Mouse (Mus musculus) layer of hippocampus, adult 8-10 months (tissue): ENCODE data around the gene Smtnl2. TPM values are rescaled to one million over a fixed set of nuclear protein-coding genes. Genes with fewer than 3 reads are reported as not detected.
"Not testable (repeated sequence)": the region's sequence is repeated elsewhere in the genome, so short reads cannot be mapped to it uniquely, and the experiment has no call there.

Experiments used
- DNase-seq, 2 experiments: peaks; one replicate each; pipeline ENCODE4 v3.0.0; 2022; ENCODE audit warnings: low spot score in 2 of 2
- total RNA-seq, 4 experiments: library from RNA; stranded (reverse); gene quantifications; 2 replicates each; pipeline ENCODE4 v1.2.4; 2022

Gene Smtnl2
- 1 to 10 TPM; 1.3 to 3.9 (median 2.0) TPM for total RNA-seq

DNA sequence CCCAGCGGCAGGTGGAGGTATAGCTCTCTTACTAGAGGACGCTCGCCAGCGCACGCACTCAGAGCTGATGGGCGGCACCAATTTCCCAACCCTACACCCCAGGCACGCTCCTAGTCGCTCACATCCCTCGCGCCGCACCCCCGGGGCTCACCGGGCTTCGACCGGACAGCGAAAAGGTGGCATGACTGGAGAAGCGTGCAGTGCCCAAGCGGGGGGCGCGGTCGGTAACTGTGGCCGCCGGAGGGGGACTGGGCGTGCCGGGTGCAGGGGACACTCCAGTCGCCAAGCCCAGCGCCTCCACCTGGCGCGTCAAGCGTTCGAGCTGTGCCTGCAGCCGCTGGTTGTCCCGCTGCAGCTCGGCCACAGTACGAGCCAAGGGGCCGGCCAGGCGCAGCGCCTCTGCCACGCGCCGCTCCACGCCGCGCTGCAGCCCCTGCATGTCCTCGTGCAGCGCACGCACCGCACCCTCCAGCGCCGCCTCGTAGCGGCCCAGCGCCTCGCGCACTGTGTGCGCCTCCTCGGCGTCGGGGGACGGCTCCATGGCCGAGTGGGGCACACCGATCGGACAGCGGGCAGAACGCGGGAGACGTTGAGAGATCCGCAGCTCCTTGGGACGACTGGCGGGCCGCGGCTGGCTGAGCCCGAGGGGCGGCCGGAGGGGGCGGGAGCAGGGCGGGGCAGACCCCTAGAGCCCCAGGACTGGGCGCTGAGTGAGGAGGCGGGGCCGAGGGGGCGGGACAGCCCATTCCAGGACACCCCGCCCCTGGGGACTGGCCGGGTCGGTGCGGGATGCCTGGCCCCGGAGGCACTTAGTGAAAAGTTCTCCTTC lies at the start of gene Smtnl2:
TSS of gene Smtnl2 (minus strand) at position 621 of the 829 bp plus-strand sequence.
- peak in 1 of 2 experiments; percentile 29 for DNase-seq

DNA sequence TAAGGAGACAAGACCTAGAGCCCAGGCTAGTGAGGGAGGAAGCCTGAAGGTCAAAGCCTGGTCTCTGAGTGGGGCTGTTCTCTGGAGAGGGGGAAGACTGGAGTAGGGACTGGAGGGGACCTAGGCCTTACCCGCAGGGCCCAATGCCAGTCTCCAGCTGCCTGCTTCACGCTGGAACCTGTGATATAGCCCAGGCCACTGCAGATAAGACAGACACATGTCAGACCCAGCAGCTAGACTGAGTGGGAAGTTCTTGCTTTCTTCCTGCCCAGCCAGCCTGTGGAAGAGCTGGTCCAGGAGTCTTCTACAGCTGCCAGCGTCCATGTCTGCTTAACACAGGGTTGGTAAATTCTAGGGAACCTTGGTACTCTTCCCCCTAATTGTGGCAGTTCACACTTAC lies 47.0 kb upstream of the Smtnl2 start:
- no peak for DNase-seq

DNA sequence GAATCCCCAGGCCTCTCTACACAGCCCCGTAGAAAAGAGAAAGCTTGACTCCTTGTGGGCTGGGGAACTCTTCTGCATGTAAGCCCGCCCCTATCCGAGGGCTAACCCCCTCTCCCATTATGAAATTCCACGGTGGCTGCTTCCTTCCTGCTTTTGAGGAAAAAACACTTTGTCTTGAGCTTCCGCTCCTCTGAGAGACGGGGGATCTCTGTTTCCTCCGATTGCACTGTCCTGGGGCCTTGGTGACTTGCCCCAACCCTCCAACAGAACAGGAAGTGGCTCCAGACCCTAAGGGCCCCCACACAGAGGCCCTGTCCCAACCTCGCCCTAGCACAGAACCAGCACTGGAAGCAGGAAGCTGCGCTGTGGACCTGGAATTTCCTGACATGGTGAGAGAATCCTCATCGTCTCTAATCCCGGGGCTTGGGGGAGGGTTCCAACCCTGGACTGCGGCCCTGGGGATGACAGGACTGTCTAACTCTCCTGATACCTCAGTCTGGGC lies 46.5 kb upstream of the Smtnl2 start:
- DNase-seq = no peak

DNA sequence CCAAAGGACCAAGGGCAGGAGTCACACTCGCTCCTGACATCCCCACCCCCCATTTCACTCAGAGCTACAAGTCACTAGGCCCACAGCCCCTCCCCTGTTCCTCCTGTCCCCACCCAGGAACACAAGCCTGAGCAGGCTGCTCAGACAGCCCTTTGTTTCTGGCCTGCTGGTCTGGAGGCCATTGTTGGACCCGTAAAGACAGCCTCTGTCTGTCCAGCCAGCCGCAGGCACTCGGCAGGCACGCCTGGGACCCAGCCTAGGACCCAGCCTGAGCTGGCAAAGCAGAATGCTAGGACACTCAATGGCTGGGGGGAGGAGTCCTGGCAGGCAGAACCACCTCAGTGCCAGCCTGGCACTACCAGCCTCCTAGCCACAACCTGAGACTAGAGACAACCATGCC lies 44.2 kb upstream of the Smtnl2 start:
- DNase-seq = peak; percentile 81 to 86

DNA sequence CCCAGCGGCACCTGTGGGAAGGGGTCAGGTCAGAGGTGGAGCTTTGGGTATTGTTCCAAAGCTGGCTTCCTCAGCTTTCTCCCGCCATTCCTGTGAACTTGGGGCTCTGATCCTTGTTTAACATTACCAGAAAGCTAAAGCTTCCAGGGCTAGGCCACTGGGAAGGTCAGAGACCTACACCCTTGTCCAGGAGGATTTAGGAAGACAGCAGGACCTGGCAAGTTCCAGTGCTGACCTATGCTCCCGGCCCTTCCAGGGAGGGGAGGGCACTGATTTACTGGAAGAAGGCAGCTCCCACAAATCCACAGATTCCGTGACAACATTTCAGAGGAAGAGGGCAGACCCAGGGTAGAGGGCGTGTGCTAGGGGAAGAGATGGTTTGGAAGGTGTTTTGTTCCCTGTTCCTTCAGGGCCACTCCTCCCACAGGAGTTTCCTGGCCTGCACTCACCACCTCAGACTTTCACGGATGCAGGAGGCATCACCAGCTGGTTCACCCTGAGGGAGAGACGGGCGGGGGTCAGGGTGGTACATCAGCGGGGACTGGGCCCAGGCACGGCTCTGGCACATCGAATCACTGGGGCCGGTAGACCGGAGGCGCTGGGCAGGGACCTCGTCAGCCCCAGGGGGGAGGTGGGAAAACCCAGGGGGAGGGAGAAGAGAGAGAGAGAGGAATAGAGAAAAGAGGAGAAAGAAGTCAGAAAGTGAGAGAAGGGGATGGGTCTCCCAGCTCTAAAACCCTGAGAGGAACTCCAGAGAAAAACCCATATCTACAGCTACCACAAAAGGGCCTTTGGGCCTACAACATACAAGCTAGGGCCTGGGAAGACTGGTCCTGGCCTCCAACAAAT lies 41.8 kb upstream of the Smtnl2 start:
- no peak for DNase-seq

DNA sequence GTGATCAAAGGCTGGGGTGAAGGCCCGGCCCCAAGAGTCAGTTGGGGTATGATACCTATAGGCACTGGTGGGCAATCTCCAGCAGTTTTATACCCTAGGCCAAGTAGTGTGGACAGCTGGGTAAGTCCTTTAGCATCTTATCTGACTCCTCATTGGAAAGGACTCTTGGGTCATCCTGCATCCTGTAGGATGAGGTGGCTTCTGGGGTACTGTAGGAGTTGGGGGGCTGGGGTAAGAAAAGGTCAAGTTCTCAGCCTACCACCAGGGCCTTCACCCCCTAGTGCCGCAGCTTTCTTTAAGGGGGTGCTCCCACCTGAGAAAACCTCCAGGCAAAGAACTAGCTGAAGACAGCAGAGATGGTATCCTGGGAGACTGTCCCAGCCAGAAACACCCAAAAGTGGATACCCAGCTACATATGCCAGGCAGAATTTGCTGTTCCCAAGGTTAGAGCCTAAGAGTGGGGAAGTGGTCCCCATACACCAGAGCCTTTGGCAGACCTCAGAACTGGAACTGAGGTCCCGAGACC lies 40.7 kb upstream of the Smtnl2 start:
- DNase-seq = no peak

DNA sequence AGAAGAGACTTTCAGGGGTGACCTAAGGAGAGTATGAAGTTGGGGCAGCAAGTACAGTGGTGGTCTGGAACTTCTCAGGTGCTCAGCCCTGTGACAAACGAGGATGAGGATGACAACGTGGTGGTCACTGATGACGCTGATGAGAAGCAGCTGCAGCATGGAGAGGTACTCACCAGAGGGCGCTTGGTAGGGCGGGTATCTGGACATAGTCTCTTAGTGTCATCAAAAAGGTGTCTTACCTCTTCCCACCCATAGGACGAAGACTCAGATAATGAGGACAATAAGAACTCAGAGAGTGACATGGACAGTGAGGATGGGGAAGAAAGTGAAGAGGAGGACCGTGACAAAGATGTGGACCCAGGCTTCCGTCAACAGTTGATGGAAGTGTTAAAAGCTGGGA lies 36.0 kb upstream of the Smtnl2 start:
- DNase-seq = no peak

DNA sequence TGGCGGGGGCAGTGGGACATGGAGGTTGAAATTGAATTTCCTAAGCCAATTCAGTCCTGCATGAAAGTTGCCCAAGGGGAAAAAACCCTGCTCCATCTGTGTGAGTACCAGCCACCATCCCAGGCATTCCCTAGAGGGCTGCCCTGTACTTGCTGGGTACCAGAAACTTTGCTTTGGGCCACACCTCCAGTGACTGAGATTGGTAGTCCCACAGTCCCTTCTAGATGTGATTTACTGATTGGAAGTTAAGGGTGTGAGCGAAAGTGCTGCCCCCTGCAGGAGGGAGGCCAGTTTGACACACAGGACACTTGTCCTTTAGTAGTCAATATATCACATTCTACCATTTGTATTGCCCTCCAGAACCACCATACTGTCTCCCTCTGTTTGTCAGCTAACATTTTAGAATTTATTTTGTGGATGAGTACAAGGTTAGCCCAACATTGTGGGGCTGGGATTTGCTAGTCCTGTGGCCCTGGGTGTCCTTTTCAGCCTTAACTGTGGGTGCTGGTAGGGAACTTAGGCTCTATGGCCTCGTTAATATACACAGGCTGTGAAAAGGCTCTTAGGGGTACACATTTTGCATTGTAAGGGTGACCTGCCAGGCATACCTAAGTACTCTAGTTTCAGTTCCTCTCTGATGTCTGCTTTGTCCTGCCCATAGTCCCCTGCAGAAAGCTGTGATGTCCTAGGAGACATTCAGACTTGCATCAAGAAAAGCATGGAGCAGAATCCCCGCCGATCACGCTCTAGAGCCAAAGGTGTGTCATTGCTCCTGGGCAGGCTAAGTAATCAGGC lies 35.0 kb upstream of the Smtnl2 start:
- DNase-seq = no peak

DNA sequence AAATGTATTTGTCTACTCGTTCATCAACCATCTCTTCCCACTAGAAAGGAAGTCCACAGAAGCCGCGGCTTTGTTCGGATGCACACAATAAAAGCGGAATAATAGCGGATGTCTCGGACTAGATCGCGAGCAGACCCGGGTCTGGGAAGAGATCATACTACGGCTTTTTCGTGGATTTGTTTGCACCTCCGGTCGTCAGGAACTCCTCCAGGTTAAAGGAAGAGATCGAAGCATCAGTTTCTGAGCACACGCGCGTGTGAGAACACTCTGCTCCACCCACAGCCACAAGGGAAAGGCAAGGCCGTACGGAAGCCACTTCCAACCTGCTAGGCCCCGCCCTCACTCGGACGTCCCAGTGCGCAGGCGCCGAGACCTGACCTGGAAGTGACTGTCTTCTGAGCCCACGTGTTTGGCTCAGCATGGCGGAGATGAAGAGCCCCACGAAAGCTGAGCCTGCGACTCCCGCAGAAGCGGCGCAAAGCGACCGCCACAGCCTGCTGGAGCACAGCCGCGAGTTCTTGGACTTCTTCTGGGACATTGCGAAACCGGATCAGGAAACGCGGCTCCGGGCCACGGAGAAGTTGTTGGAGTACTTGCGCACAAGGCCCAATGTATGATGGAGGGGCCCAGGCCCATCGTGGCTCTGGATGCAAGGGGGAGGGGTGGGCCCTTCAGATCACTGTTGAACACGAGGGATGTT lies 29.6 kb upstream of the Smtnl2 start, which contains the start of gene Mybbp1a:
TSS of gene Mybbp1a (plus strand) at position 391 of the 700 bp plus-strand sequence.
- peak; percentile 96 to 98 for DNase-seq

DNA sequence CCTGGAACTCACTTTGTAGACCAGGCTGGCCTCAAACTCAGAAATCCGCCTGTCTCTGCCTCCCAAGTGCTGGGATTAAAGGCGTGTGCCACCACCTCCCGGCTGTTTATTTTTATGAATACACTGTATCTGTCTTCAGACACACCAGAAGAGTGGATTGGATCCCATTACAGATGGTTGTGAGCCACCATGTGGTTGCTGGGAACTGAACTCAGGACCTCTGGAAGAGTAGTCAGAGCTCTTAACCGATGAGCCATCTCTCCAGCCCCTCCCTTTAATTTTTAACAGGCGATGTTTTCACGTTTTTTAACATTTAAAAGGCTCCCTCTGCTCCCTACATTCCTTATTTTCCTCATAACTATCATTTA lies 29.1 kb upstream of the Smtnl2 start:
- peak in 1 of 2 experiments; percentile 14 for DNase-seq

DNA sequence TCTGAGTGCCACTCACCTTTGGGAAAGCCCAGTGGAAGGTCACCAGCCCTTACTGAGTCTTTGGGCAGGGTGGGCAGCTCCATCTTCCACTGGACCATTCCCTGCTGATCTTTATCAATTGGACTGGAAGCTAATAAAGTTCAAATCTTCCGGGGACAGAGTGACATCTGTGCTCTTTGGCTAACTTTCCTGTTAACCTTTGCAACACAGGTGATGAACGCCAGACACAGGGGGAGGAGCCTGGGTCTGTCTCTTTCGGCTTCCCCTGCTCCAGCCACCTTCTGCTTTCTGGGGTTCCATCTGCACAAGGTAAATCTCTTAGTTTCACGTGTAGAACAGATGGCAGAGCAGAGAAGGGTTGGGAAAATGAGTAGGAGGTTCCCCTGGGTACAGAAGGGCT lies 26.9 kb upstream of the Smtnl2 start:
- DNase-seq = no peak

DNA sequence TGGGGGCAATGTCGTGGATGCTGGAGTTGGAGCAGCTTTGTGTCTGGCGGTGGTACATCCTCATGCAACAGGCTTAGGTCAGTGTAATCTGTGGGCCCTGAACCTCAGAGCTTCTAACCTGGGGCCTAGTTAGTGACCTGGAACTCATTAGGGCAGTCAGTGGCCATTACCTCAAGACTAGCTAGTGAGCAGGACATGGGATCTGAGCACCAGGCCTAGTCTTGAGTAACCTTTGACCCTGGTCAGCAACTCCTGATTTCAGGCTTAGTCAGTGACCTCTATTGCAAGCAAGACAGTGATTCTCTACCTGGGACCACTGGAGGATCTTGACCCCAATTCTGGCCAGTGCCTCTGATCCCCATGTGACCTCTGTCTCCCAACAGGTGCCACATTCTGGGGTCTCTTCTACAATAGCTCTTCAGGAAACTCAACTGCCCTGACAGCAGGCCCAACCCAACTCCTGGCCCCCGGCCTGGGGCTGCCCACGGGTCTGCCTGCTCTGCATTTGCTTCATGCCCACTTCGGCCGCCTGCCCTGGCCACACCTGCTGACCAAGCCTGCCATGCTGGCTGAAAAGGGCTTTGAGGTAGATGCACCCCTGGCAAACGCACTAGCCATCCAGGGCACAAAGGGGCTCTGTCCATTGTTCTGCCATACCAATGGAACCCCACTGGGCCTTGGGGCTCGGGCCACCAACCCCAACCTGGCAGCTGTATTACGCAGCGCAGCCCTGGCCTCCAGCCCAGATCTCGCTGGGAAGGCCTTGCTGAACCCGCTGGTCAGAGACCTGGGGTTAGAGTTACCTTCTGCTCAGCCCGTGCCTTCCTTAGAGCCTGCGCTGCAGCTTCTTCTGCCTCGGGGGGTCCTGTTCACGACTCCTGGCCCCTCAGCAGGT lies 25.5 kb upstream of the Smtnl2 start:
- peak; percentile 54 to 56 for DNase-seq

DNA sequence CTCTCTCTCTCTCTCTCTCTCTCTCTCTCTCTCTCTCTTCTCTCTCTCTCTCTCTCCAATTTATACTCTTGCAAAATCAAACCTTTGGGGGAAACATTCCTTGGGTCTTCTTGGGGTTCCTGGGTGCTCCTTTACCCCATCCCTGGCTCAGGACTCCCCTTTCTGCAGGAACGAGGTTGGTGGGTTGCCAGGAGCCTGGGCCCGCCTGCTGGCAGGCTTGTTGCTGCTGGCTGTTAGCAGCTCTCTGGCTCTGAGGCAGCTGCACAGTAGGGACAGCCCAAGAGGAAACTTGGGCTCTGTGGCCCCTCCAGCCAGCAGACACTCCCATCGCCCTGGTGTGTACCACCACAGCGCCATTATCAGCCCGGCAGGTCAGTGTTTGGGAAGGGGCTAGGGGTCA lies 24.8 kb upstream of the Smtnl2 start:
- peak; percentile 23 to 61 for DNase-seq

DNA sequence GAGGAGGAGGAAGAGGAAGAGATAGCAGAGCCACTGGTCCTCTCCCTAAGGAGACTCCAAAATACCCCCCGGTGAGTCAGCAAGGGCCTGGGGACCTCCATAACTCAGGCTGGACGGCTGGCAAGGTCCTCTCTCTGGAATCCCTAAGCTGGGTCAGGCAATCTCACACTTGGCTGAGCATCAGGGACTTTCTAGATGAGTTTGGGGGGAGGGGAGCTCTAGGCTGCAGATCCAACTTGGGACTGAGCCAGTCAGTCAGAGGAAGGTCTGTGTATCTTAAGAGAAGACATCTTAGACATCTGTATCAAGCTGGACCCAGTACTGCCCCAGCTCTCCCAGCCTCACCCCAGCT lies 24.2 kb upstream of the Smtnl2 start:
- no peak for DNase-seq

DNA sequence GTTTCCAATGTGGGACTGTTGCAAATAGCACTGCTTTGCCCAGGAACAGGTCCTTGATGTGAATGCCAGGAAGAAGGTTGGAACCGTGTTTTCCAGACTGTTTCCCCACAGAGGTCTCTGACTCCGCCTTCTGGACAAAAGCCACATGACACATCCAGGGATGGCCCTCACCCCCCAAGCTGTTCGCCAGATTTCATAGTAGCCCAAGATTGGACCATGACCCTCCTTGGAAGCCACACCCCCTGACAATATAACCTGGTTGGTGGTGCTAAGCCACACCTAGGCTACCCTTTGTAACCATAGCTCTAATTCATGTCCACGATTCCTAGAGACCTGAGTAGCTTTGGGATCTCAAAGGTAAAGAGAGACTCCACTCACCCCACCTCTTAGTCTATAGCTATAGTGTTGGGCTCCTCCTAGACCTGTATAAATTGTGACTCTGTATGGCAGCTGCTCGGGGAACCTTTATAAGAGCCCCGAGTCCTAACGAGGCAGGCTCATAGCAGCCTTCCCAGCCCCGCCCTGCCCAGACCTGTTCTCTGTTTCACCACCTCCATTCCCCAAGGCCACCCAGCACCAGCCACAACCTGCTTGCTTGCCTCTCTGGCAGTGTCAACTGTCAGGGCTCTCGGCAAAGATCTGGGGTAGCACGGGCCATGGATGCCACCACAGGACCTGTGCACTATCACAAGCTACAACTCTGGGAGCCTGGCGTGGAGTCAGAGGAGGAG lies 23.6 kb upstream of the Smtnl2 start, which contains the start of gene Ggt6:
TSS of gene Ggt6 (plus strand) at position 564 of the 731 bp plus-strand sequence.
- DNase-seq = no peak

DNA sequence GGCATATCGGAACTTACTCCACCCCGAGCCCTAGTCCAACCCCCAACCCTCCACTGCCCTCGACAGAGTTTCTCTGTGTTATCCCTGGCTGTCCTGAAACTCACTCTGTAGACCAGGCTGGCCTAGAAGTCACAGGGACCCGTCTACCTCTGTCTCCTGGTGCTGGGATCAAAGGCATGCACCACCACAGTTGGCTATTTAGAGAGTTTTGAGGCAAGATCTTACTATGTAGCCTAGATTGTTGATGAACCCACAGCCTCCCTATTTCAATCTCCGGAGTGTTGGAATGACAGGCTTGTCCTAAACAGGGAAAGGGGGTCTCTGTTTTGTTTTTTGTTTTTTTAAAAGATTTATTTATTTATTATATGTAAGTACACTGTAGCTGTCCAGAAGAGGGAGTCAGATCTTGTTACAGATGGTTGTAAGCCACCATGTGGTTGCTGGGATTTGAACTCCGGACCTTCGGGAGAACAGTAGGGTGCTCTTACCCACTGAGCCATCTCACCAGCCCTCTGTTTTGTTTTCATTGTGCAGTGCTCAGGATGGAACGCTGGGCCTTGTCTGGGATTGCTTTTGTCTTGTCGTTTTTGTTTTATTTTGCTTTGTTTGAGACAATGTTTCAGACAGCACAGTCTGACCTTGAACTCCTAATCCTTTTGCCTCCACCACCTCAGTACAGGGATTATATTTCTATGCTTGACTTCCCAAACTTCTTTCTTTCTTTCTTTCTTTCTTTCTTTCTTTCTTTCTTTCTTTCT lies 19.0 kb upstream of the Smtnl2 start:
- not testable (repeated sequence) for DNase-seq

DNA sequence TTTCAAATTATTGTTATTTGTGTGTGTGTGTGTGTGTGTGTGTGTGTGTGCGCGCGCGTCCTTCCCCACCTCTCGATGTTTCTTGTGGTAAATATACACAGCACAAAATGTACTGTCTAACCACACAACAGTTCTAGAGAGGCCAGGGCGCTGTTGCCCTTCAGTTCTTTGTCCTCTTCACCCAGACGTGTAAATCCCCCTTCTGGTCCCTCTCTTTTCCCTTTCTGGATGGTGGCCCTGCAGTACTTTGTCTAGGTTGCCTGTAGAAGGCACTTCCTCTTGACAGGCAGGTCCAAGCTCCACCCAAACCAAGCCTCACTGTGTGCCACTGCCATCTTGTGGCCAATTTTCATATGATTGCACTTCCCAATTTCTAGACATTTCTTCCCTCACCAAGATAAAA lies 17.8 kb upstream of the Smtnl2 start:
- peak in 1 of 2 experiments; percentile 79 for DNase-seq

DNA sequence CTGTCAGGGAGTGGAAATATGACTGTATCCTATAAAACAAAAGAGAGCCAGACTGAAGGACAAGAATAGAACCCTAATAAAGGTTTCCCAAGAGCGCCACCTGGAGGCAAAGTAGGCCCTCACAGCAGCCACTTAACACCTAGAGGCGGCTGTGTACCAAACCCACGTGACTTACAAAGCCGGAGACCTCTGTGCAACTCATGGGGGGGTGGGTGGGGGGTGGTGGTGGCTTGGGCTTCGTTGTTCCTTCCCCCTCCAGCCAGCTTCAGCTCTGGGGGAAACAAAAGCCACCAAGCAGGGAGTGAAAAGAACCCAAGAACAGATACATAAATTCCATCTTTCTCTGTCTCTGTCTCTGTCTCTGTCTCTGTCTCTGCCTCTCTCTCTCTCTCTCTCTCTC lies 17.2 kb upstream of the Smtnl2 start:
- DNase-seq = peak in 1 of 2 experiments; percentile 81
